Mouse (Mus musculus) limb, embryonic 14.5 days (tissue): ENCODE data around the gene Lypd3. TPM values are rescaled to one million over a fixed set of nuclear protein-coding genes. Genes with fewer than 3 reads are reported as not detected.

ENCODE experiments used
- ATAC-seq: fragments of 200-750 bp; cut with Nextera tagmentation; 2 replicates; pipeline ENCODE4 v1.8.0; 2017; ENCODE audit warnings: low read depth, moderate number of reproducible peaks, moderate TSS enrichment; ENCODE audit not compliant: low FRiP score
- DNase-seq: peaks from one replicate; pipeline ENCODE4 v3.0.0-alpha.2; 2015; ENCODE audit warnings: low spot score
- H3K27ac ChIP-seq: fragments of 300-500 bp; sonication (generic); replicated peaks from 2 replicates; pipeline ENCODE4 v1.5.1; 2014; ENCODE audit warnings: low read depth, mild to moderate bottlenecking, low read length, moderate library complexity, mixed read lengths
- H3K27me3 ChIP-seq: fragments of 300-500 bp; sonication (generic); 2 replicates; pipeline ENCODE4 v1.6.1; 2014; ENCODE audit warnings: low read length, mixed read lengths; ENCODE audit not compliant: control insufficient read depth, insufficient read depth
- H3K36me3 ChIP-seq: fragments of 300-500 bp; sonication (generic); 2 replicates; pipeline ENCODE4 v1.6.1; 2014; ENCODE audit warnings: mild to moderate bottlenecking, low read length, moderate library complexity, mixed read lengths; ENCODE audit not compliant: control insufficient read depth, insufficient read depth
- H3K4me1 ChIP-seq: fragments of 300-500 bp; sonication (generic); 2 replicates; pipeline ENCODE4 v1.6.1; 2014; ENCODE audit warnings: antibody characterized with exemption, low read length, mixed read lengths; ENCODE audit not compliant: control insufficient read depth, insufficient read depth
- H3K4me2 ChIP-seq: fragments of 300-500 bp; sonication (generic); replicated peaks from 2 replicates; pipeline ENCODE4 v1.6.1; 2014; ENCODE audit warnings: low read depth, mild to moderate bottlenecking, low read length, moderate library complexity; ENCODE audit not compliant: severe bottlenecking
- H3K4me3 ChIP-seq: fragments of 300-500 bp; sonication (generic); replicated peaks from 2 replicates; pipeline ENCODE4 v1.5.1; 2014; ENCODE audit warnings: low read length
- H3K9ac ChIP-seq: fragments of 300-500 bp; sonication (generic); 2 replicates; pipeline ENCODE4 v1.6.1; 2014; ENCODE audit warnings: mild to moderate bottlenecking, low read depth, low read length, moderate library complexity; ENCODE audit not compliant: severe bottlenecking
- H3K9me3 ChIP-seq: fragments of 300-500 bp; sonication (generic); 2 replicates; pipeline ENCODE4 v1.6.1; 2016; ENCODE audit warnings: low read length; ENCODE audit not compliant: control insufficient read depth
- POLR2A ChIP-seq: fragments of 200-500 bp; IDR thresholded peaks from 2 replicates; pipeline ENCODE4 v1.8.0; 2012; ENCODE audit warnings: inconsistent platforms, mild to moderate bottlenecking, moderate library complexity, borderline replicate concordance; ENCODE audit not compliant: insufficient read depth, insufficient read length; ENCODE audit errors: extremely low read depth
- whole genome bisulfite sequencing: fragments of 180-500 bp; shearing (Covaris S2); extraction: QIAGEN DNeasy Blood & Tissue Kit; methylation state at CpG from one replicate; pipeline ENCODE4 v1.1.7; 2014; 5-methylcytosine and 5-hydroxymethylcytosine counted together
- polyA plus RNA-seq, 2 experiments: library from polyadenylated mRNA; depleted of rRNA in 1 of 2; stranded (reverse) in 1 of 2; unstranded in 1 of 2; fragments of >200 nt; fragmentation: Nextera tagmentation in 1 of 2; extraction: Ambion mirVana in 1 of 2; gene quantifications; 2 replicates each; pipeline versions ENCODE4 v1.2.1 to v1.2.3; 2012 to 2014

Gene Lypd3
- polyA plus RNA-seq (2012; rRNA removed) (24.8 and 30.4 TPM in 2 replicates), polyA plus RNA-seq (2014; fragmentation: Nextera tagmentation; extraction: Ambion mirVana) (38.8 and 50.7 TPM in 2 replicates)

GRCm38 (mm10) chr7:24636264-24636663 lies at the start of gene Lypd3:
TSS of gene Lypd3 (plus strand) at chr7:24636550.
- Histone ChIP-seq H3K27ac (no peak within 1 kb of the TSS), H3K9ac (no peak within 1 kb of the TSS), H3K27me3 (peaks cover 41% of the 10 kb centered on the region), H3K4me3 (peak within 1 kb of the TSS; percentile 41), H3K36me3 (no peaks in the 10 kb centered on the region), H3K9me3 (no peaks in the 10 kb centered on the region), H3K4me1 (peaks cover 3% of the 10 kb centered on the region; the same call in 1 of the 2 replicates), H3K4me2 (peak within 1 kb of the TSS; percentile 67)
- DNase-seq (no peak), ATAC-seq (no peak)
- TF ChIP-seq POLR2A: no peak
- WGBS: 23% methylated on average over 15 of the region's 15 CpGs

GRCm38 (mm10) chr7:24586828-24587227 lies 49.5 kb upstream of the Lypd3 start:
- ATAC-seq: peak; percentile 61
- WGBS: 7% methylated on average over 8 of the region's 8 CpGs
- no peak overlapping the region for H3K27ac ChIP-seq

DNA sequence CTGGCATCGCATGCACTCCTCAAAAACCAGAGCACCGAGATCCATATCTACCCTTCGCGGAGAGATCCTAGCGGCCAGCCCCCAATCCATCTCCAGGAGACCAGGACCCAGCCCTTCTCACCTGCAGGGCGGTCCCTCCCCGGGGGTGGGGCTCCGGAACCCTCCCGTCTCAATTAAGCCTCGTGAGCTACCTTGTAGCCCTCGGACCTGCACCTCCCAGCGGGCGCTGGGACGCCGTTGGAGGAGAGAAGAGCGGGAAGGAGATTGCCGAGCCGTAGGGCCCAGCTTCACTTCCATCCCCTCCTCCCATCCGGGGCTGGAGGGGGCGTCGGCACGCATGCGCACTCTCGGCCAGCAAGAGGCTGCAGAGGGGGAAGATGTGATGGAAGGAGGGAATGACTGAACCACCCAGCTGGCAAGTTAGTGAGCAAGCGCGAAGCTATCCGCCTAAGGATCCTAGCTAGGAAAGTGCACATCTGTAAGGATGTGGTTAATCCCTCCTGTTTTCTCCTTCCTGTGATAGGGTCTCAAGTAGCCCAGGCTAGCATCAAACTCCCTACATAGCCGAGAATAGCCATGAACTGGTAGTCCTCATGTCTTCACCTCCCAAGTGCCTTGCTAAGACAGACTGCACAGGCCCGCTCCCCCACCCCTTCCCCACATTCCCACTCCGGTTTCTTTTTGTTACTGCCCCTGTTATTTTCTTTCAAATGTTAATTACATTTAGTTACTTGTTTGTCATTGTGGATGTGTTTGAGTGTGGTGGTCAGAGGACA lies 48.8 kb upstream of the Lypd3 start, which contains the start of the genes Ethe1 and Zfp575:
Gene Ethe1, plus strand, starts transcription at position 214 of the 776 bp plus-strand sequence.
Gene Zfp575, minus strand, starts transcription at position 312 of the 776 bp plus-strand sequence.
- TF ChIP-seq POLR2A: peak; percentile 89; the same call in 1 of the 2 replicates
- DNase-seq (peak; percentile 74), ATAC-seq (peak; percentile 78)
- peak within 1 kb of the TSS; percentile 30; the same call in 1 of the 2 replicates for H3K27ac ChIP-seq
- H3K36me3 ChIP-seq: no peaks in the 10 kb centered on the region
- peak within 1 kb of the TSS; percentile 47 for H3K4me3 ChIP-seq
- peaks cover 6% of the 10 kb centered on the region for H3K4me1 ChIP-seq
- no peaks in the 10 kb centered on the region for H3K9me3 ChIP-seq
- peaks cover 28% of the 10 kb centered on the region for H3K27me3 ChIP-seq
- H3K4me2 ChIP-seq: peak within 1 kb of the TSS; percentile 61
- WGBS: 11% methylated on average over 29 of the region's 30 CpGs
- H3K9ac ChIP-seq: peak within 1 kb of the TSS; percentile 63

More at GRCm38 (mm10) chr7:24586828-24587227, 49.5 kb upstream of the Lypd3 start:
- TF ChIP-seq POLR2A: no peak
- no peak for DNase-seq
- Histone ChIP-seq H3K4me2 (peak overlapping the region; percentile 61), H3K27me3 (peaks cover 28% of the 10 kb centered on the region), H3K4me1 (peaks cover 6% of the 10 kb centered on the region), H3K4me3 (peak overlapping the region; percentile 47), H3K36me3 (no peaks in the 10 kb centered on the region), H3K9me3 (no peaks in the 10 kb centered on the region), H3K9ac (peak overlapping the region; percentile 63)

DNA sequence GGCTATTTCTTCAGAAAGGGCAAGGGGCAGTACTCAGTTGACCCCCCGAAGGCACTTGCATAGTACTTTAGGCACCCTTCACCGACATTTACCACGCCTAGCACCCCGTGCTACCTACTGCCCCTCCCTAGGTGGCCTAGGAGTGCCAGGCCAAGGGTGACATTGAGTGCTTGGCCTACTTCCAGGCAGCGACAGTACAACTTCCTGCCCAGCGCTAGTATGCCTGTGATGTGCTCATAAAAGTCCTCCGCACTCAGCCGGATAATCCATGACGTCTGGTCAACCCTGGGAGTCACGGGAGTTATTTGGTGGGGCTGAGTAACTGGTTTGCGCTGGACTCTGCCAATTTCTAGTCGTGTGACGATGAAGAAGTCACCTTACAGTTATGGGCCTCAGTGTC lies 48.0 kb upstream of the Lypd3 start:
- no peak for DNase-seq
- no peak overlapping the region for H3K9ac ChIP-seq
- 61% methylated on average over 13 of the region's 13 CpGs for WGBS
- no peaks in the 10 kb centered on the region for H3K36me3 ChIP-seq
- ATAC-seq: no peak
- no peak overlapping the region for H3K27ac ChIP-seq
- H3K4me2 ChIP-seq: no peak overlapping the region
- H3K9me3 ChIP-seq: no peaks in the 10 kb centered on the region
- H3K4me3 ChIP-seq: no peak overlapping the region
- peaks cover 28% of the 10 kb centered on the region for H3K27me3 ChIP-seq
- H3K4me1 ChIP-seq: peaks cover 8% of the 10 kb centered on the region
- no peak for TF ChIP-seq POLR2A

DNA sequence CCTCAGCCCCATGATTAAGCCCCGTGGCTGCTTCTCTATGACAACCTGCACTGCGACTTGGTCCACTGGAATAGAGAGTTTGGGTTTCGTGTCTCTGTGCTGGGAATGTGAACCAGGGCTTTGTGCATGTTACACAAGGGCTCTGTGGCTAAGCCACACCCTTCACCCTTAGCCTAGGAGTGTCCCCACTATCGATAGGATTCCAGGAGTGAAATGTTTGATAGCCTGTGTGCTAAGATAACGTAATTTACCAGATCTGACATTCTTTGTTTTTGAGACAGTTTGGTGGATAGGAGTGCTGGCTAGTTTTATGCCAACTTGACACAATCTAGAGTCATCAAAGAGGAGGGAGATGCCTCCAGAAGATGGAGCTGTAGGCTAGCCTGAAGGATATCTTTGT lies 44.6 kb upstream of the Lypd3 start:
- ATAC-seq: no peak
- H3K9ac ChIP-seq: no peak overlapping the region
- H3K4me1 ChIP-seq: peaks cover 18% of the 10 kb centered on the region
- no peak overlapping the region for H3K4me2 ChIP-seq
- no peak overlapping the region for H3K27ac ChIP-seq
- WGBS: 68% methylated on average over 5 of the region's 5 CpGs
- no peak overlapping the region for H3K4me3 ChIP-seq
- H3K9me3 ChIP-seq: no peaks in the 10 kb centered on the region
- no peak for DNase-seq
- no peak for TF ChIP-seq POLR2A
- H3K27me3 ChIP-seq: peaks cover 6% of the 10 kb centered on the region; the same call in 1 of the 2 replicates
- no peaks in the 10 kb centered on the region; the same call in 1 of the 2 replicates for H3K36me3 ChIP-seq
